Mouse (Mus musculus): Measurements from ENCODE around the gene Orai3. TPM values are rescaled to one million over a fixed set of nuclear protein-coding genes. Genes with fewer than 3 reads are reported as not detected.

Gene Orai3
- total RNA-seq, 2 experiments from 2014 or later, result 14.7 to 14.8 TPM

GRCm38 (mm10) chr7:127799738-127800137 is 30.1 kb downstream of the Orai3 start:
- no peak for DNase-seq

DNA sequence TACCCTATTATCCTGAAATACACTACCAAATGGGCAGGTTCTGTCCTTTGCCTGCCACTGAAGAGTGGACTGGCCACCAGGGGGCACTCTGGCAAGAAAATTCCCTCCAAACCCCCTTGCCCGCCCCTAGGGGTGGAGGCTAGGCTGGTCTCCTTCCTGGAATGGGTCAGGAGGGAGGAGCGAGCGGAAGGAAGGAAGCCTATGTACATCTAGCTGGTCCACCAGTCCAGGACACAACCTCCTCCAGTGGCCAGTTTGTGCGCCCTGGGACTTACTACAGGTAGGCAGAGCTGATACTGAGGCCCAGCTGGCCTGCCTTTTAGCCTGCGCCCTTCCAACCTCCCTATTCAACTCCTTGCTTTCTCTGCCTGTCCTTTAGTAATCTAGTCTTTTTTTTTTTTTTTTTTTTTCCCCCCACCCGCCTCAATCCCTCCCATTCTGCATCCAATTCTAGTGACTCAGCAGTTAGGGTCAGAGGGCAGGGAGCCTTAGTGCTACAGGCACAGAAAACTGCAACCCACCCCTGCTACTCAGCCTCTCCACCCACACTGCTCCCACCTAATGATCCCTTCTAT is 30.9 kb downstream of the Orai3 start, which contains the start of gene Hsd3b7:
Hsd3b7 (plus strand) TSS at position 170 of the 575 bp plus-strand sequence.
- DNase-seq, result peak; percentile 97

- DNase-seq, result peak; percentile 33
These were observed 31.5 kb downstream of the Orai3 start for GRCm38 (mm10) chr7:127801010-127801621.

- no peak for DNase-seq
These were observed 32.7 kb downstream of the Orai3 start for GRCm38 (mm10) chr7:127802313-127802712.

DNA sequence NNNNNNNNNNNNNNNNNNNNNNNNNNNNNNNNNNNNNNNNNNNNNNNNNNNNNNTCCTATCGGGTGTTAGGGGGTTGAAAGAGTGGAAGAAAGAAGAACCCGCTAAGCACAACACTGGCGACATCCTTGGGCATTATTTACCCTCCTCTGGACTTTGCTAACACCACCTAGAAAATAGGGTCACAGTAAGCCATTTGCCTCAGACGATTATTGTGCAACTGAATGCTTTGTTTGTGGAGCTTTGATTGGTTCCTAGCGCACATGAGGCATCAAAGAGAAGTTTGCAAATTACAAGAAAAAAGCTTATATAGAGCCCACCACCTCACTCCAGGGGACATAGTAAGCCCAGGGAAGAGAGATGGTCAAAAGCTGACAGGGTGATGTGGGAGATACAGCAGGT is 39.2 kb downstream of the Orai3 start:
- DNase-seq, result no peak

DNA sequence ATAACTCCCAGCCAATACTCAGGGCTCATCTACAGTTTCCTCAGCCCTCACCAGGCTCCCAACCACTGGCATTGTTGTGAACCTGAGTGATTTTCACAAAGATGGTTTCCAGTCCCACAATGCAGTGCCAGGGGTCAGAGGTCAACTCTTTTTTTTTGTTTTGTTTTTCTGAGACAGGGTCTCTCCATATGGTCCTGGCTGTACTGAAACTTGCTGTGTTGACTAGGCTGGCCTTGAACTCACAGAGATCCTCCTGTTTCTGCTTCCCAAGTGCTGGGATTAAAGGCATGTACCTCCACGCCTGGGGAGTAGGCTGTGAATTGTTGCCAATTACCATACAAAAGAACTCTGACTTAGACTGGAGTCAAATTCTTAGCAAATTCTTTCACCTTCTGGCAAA is 40.2 kb downstream of the Orai3 start:
- no peak for DNase-seq

GRCm38 (mm10) chr7:127810650-127811049 is 41.0 kb downstream of the Orai3 start:
- no peak for DNase-seq

GRCm38 (mm10) chr7:127811240-127811639 is 41.6 kb downstream of the Orai3 start:
- DNase-seq, result no peak

DNA sequence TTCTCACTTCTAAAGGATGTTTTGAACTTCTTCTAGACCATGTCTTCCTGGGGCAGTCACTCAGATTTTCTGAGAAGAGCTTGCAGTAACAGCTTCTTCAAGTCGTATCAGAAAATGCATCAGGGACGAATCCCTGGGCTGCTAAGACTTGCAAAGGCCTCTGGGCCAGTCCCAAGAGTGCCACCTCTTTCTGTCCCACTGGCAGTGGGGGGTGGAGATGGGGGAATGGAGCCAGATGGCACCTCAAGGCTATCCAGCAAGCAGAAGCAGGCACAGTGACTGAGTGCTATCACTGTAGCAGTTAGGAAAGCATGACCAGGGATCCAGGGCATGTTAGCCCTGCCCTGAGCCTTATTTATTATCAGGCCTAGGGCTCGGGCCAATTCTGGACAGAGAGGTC is 42.7 kb downstream of the Orai3 start:
- DNase-seq, result no peak

DNA sequence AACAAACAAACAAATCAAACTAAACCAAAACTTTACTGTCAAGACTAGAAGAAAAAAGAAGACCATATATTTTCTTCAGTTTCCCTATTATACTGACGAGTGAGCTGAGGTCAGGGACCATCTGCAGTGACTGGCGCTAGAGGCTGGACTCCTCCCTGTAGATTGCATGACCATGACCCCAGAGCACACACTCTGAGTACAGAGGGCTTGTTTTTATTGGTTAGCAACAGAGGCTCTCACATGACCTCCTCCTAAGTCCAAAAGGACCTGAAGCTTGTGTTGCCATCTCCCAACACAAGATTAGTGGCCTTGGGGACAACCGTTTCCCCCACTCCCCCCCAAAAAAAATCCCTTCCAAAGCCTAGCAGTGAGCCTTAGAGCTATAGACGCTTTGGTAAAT is 44.2 kb downstream of the Orai3 start:
- no peak for DNase-seq

GRCm38 (mm10) chr7:127814241-127814921 is 44.8 kb downstream of the Orai3 start:
- DNase-seq, result peak; percentile 88

DNA sequence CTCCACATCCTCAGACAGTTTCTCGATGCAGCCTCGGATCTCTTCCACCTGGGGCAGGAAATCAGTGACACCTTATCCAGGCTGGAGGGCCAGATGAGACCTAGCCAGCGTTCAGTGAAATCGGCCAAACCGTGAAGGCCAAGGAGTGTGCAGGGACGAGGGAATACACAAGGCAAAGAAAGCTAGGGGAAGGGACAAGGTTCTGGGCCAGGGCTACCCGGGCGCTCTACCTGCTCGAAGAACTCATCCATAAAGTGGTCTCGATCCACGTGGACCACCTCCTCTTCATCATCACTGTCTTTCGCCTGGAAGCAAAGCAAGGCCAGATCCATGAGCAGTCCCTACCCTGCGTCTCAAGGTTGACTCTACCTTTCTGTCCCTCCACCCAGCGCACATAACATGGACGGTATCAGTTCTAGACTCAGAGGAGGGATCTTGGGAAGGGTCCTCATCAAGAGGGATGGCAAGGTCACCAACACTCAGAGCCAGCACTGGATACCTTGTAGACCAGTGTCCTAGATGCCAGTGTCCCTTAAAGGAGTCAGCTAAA is 45.6 kb downstream of the Orai3 start:
- DNase-seq, result no peak

DNA sequence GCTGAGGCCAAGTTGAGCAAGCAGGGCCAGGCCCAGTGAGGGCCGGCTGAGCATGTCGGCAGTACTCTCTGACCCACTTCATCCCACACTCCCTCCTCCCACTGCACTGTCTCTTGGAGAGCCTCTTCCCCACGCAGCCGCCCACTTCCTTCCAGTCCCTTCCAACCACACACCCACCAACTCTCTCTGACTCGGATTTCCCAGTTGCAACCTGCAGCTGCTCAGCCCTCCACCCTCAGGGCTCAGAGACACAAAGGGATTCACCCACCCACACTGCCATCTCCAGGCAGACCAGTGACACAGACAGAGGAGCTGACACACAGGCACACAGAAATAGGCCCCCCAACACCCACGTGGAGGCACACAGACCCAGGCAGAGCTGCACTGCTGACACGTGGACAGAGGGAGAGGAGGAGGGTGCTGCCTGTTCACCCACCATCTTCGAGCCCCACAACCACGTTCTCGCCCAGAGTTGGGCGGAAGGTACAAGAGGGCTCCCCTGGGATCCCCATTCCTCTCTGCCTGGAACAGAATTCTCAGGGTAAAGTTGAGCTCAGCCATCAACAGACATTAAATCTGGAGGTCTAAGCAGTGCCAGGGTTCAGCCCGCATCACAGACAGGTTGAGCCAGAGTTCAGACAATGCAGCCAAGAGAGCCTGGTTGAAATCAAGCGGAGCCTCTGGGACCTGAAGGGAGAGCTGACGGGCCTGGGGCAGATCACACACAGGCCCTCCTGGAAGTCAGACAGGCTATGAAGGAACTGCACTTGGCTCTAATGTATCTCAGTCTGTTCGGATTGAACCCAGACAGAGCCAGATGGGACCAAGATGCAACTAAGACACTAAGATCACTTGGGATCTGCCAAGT is 46.6 kb downstream of the Orai3 start:
- peak; percentile 62 for DNase-seq

DNA sequence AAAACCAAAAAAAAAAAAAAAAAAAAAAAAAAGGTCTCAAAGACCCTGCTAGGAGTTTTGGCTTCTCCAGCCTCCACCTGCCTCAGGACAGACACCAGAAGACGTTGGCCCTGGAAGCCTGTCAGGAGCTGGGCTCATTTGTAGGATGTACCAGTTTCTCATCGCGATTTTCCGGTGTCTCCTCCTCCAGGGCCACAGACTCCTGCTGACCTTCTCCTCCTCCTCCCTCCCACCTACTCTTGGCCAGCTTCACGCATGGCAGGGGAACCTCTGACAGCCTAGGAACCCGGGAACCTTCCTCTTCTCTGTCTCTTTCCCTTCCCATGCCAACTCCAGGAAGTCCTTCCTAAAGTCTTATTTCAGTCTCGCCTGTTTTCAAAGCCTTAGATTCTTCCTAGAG is 47.4 kb downstream of the Orai3 start:
- no peak for DNase-seq

DNA sequence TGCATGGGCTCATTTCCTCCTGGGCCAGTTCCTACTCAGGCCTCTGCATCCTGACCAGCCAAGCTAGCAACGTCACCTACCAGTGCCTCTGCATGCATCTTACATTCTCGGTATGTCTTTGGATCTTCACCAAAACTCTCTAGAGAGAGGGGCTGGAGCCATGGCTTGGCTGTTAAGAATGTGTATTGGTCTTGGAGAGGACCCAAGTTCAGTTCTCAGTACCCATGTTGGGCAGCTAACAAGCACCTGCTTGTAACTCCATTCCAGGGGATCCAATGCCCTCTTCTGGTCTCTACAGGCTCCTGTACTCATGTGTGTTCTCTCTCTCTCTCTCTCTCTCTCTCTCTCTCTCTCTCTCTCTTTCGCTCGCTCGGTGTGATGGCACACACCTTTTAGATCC is 48.2 kb downstream of the Orai3 start:
- no peak for DNase-seq

DNA sequence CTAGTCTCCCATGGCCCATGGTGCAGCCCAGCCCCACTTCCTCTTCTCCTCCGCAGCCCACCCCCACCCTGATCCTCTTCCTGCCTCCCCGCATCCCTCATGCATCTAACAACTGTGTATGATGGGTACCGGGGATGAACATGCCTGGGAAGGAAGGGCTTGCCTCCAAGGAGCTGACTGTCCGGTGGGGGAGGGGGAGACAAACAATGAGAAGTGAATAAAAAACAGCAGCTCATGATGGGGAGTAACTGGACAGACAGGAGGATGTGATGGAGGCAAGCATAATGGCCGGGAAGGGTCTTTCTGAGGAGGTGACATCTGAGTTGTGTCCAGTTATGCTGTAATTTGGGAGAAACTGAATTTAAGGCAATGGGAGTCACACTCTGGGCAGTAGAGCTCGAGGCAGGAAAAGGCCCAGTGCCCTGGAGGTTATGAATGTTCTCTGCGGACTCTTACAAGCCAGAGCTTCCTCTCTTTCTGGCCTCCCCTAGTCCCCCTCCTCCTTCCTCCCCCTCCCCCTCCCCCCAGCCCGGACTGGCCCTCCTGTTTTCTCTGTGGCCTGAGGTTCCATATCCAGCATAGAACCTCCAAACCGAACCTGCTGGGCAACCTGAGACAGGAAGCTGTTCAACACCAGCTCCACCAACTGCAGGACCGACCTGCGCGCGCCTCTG is 51.4 kb downstream of the Orai3 start:
- no peak for DNase-seq

DNA sequence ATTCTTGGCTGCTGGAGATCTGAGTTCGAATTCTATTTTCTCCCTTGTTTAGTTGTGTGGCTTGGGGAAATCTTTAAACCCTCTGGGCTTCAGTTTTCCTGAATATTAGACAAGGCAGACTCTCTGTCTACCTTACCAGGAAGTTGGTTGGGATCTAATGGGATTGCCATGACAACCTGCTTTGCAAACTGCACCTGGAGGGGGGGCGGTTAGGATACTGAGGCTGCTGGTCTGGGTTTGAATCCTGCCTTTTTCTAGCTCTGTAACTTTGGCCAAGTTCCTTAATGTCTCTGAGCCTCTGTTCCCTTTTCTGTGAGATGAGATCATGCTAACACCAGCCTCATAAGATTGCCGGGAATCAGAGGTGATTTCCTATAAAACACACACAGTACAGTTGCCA is 52.9 kb downstream of the Orai3 start:
- DNase-seq, result no peak

DNA sequence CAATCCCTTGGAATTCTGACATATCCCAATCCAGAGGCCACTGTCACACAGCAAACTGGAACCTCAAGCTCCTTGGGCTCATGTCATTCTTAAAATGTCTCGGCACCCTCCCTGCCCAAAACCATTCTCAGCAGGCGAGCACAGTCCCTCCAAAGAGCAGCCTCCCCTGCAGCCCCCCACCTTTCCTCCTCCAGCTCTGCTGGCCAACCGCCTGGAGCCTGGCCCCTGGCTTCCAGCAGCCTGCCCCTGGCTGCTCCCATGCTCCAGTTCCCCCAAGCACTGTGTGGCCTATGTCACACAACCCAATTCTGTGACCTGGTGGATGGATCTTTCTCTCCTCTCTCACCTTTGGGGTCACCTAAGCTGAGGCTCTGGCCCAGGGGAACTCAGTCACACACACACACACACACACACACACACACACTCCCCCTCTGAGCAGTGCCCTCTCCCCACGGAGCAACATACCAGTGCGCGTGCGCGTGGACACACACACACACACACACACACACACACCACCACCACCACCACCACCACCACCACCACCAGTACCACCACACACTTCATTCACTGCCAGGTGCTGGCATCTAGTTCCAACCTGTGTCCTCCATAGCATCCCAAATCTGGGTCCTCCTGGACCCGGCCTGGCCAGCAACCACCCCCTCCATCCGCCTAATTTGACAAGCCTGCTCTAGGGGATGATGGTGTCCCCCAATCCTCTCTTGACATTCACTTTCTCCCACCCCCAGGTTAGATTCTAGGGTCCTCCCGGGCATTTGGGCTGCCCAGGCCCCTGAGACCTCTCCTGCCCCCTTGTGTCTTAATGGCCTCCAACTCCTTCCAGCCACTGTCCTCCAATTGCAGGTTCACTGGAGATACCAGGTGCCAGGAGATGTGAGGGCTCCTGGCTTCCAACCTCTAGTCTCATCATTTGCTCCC is 53.9 kb downstream of the Orai3 start:
- no peak for DNase-seq

- peak; percentile 37 for DNase-seq
These were observed 54.7 kb downstream of the Orai3 start, which contains the start of the genes Stx4a and Stx1b for GRCm38 (mm10) chr7:127824176-127824871. Gene Stx4a, plus strand, starts transcription at chr7:127824294. Gene Stx1b, minus strand, starts transcription at chr7:127824549.
